Mouse (Mus musculus): Measurements from ENCODE around the gene Kcnj4.
A peak's percentile ranks its signal among the peaks of the same experiment; 100 is the strongest.
"Not testable (repeated sequence)": the region's sequence is repeated elsewhere in the genome, so short reads cannot be mapped to it uniquely, and the experiment has no call there.

The Kcnj4 gene

GRCm38 (mm10) chr15:79511553-79512320 is 6.7 kb upstream of the Kcnj4 start:
- DNase-seq = peak; percentile 62

- DNase-seq = no peak
Observed at GRCm38 (mm10) chr15:79510425-79510824, 5.4 kb upstream of the Kcnj4 start.

- DNase-seq = no peak
Observed at GRCm38 (mm10) chr15:79509998-79510397, 5.0 kb upstream of the Kcnj4 start.

DNA sequence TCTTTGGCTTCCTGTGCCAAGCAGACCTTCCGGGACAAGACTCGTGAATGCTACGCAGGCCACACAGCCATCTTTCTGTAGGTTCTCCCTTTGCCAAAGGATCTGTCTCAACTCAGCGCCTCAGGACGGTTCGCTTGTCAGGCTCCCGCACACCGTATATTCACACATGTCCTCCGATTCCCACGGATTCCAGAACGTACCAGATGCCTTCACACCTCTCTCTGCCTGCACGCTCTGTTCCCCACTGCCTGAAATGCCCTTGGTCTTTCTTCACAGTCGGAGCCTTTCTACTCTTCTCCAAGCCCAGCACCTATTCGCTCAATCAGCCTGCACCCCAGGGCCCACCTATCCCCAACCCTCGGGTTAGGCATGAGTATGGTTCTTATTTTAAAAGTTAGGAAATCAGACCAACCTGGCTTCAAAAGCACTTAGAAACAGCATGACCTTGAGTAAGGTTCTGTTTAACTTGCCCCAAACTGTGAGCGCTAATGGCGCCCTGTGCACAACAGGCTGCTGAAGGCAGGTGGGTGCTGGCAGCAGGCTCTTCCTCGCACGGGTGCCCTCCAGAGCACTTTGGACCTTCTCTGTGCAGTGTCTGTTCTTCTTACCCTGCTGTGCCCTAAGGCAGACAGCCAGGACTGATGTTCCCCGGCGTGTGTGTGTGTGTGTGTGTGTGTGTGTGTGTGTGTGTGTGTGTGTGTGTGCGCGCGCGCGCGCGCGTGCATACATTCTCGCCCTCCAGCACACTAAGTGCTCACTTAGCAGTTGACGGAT is 2.2 kb upstream of the Kcnj4 start:
- DNase-seq = peak; percentile 68

- no peak for DNase-seq
Observed at GRCm38 (mm10) chr15:79506460-79506859, 1.4 kb upstream of the Kcnj4 start.

GRCm38 (mm10) chr15:79505616-79506283 is 709 bp upstream of the Kcnj4 start:
- DNase-seq = peak; percentile 27

GRCm38 (mm10) chr15:79503438-79503837 is 1.6 kb downstream of the Kcnj4 start:
- no peak for DNase-seq

GRCm38 (mm10) chr15:79502891-79503341 is 2.1 kb downstream of the Kcnj4 start:
- DNase-seq = no peak

DNA sequence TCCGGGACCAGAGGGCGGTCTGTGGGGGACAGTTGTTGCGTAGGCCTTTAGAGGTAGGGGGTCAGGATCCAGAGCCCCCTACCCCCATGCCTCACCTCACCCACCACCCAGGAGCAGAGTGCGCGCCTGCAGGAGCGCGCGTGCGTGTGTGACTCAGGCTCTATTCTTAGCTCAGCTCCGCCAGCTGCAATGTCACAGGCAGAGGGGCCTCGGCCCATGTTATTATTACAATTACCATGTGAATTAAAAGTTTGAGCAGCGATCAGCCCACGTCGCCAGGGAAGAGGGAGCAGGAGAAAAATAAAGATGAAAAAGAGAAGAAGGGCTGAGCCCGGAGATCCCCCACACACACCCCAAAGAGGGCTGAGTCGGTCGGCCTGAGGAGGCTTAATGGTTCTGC is 4.9 kb downstream of the Kcnj4 start:
- no peak for DNase-seq

DNA sequence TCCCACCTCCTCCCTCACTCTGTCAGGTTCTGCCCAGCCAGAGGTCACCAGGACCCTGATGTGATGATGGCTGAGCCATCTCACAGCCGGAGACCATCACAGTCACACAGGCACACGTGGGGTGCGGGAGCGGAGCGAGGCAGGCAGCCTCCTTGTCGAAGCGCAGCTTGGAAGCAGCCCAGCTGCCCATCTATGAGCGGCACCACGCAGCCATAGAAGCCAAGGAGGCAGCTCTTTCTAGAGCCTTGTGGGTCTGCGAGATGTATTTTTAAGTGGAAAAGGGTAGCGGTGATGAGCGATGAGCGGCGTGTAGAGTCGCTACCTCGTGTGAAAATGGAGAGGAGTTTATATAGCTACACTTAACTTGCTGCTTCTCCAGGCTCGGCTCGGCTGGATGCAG is 11.5 kb downstream of the Kcnj4 start:
- DNase-seq = no peak

GRCm38 (mm10) chr15:79489463-79489862 is 15.6 kb downstream of the Kcnj4 start:
- DNase-seq = no peak

- no peak for DNase-seq
Observed at GRCm38 (mm10) chr15:79481181-79481688, 23.8 kb downstream of the Kcnj4 start.

- no peak for DNase-seq
Observed at GRCm38 (mm10) chr15:79477227-79477626, 27.8 kb downstream of the Kcnj4 start.

DNA sequence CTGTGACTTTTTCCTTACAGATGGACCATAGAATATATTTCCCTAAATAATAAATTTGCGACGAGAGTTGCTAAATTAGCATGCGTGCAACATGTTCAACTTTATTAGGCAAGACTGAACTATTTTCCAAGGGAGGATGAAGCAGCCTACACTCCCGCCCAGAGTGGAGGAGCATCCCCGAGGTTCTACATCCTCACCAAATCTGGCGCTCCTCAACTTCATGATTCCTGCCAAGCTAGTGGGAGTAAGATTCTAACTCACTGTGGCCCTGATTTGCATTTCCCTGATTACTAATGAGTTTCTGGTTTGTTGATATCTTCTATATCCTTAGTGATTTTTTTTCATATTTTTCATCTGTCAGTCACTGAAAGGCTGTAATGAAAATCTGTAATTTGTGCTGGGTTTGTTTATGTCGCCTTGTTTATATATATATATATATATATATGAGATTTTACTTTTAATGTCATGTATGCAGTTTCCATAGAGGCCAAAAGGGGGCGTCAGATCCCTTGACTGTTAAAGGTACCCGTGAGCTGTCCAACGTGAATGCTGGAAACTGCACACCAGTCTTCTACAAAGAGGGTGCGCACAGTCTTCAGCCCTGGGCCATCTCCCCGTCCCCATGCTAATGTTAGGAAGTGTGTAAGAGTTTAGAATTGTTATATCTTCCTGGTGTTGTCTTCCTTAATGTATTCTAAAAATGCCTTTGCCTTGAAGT is 31.2 kb downstream of the Kcnj4 start:
- no peak for DNase-seq

GRCm38 (mm10) chr15:79473042-79473441 is 32.0 kb downstream of the Kcnj4 start:
- DNase-seq = no peak

GRCm38 (mm10) chr15:79471095-79471494 is 33.9 kb downstream of the Kcnj4 start:
- no peak for DNase-seq

DNA sequence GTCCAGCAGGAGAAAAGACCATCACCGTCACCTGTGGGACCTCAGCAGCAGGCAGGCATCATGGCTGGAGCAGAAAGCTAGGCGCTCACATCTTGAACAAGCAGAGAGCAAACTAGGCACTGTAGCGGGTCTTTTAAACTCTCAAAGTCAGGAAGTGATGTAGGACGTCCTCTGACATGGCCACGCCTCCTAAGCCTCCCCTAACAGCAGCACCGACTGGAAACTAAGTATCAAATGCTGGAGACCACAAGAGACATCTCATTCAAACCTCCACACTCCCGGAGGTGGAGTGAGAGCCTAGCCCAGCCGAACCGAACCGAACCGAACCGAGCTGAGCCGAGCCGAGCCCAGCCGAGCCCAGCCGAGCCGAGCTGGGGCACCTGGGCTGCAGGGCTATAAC is 34.5 kb downstream of the Kcnj4 start:
- DNase-seq = no peak

GRCm38 (mm10) chr15:79469577-79469976 is 35.5 kb downstream of the Kcnj4 start:
- no peak for DNase-seq

- peak; percentile 63 for DNase-seq
Observed at GRCm38 (mm10) chr15:79466601-79467286, 38.3 kb downstream of the Kcnj4 start.

DNA sequence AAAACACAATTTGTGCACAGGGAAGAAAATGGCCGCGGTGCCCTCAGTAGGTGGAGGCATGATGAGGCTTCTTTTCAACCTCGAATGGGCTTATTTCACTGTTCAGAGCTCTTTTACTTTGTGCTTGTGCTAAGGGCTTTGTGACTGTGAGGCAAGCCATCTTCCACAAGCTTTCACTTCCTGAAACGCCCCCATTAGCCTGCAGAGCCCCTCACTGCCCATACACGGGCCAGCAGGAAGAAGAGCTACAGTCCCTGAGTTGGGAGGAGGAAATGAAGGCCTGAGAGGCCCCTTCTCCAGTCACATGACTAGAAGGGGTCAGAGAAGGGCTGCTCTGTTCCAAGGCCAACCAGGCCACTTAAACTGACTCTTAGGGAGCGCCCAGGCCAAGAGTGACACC is 48.5 kb downstream of the Kcnj4 start:
- no peak for DNase-seq

- not testable (repeated sequence) for DNase-seq
Observed at GRCm38 (mm10) chr15:79456104-79456503, 48.9 kb downstream of the Kcnj4 start.
